Mouse (Mus musculus): ENCODE measurements at regions not wholly inside any gene's neighbourhood (a gene's known extent, or its start where the extent isn't known, plus 50 kb on each side); places are given as distances from the start of the nearest gene placed in this dataset.

DNA sequence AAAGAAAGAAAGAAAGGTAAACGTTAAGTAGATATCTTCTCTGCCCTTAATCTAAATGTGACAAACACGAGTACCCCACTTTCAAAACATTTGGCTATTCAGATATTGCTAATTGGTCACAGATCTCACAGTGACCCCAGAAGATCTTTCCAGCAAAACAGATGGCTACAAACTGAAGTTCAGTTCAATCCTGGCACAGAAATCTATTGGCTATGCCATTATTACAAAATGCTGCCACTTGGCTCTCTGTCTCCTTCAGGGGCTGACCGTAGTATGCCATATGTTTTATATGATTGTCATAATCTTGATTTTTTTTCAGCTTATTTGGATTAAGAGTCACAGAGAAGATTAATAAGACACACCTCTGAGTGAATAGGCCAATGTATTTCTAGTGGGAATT lies 873.2 kb downstream of the Slc22a22 start:
- H3K36me3 ChIP-seq (ENCODE audit: control insufficient read depth, insufficient read depth, low read length), result no peaks in the 10 kb centered on the region
- H3K9me3 ChIP-seq (replicated peaks; ENCODE audit: control insufficient read depth, low read length), result no peaks in the 10 kb centered on the region
- no peak for ATAC-seq (replicated peaks; ENCODE audit: insufficient number of reproducible peaks, low FRiP score, low TSS enrichment)
- H3K4me1 ChIP-seq (ENCODE audit: control insufficient read depth, insufficient read depth, low read length), result no peaks in the 10 kb centered on the region
- H3K4me3 ChIP-seq (ENCODE audit: low read depth, low read length), result no peak overlapping the region
- 81% methylated on average over 3 of the region's 3 CpGs for WGBS (ENCODE audit: insufficient replicate concordance)
- H3K27ac ChIP-seq (ENCODE audit: low read depth, low read length), result no peak overlapping the region
- no peaks in the 10 kb centered on the region for H3K27me3 ChIP-seq (ENCODE audit: control insufficient read depth, insufficient read depth, low read length)
- no peak overlapping the region for H3K4me2 ChIP-seq
- H3K9ac ChIP-seq (ENCODE audit: low read depth, low read length), result no peak overlapping the region

DNA sequence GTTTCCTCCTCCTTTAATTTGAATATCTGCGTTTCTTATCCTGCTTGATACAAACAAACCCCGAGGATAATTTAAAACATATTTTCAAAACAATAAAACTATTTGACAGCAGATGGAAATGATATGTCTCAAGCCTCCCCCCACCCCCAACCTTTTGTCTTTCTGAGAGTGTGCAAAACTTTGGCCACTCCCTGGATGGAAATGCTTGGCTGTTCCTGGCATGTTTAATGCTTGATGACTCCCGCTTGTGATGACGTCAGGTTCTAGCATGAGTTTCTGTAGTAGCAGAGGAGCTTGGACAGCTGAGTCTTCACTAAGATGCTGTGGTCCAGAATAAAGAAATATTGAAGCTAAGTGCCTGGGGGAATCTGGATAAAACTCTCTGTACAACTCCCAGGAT lies 884.8 kb downstream of the Slc22a22 start:
- H3K4me3 ChIP-seq (ENCODE audit: low read depth, low read length), result no peak overlapping the region
- WGBS (ENCODE audit: insufficient replicate concordance), result 84% methylated on average over 4 of the region's 4 CpGs
- H3K36me3 ChIP-seq (ENCODE audit: control insufficient read depth, insufficient read depth, low read length), result no peaks in the 10 kb centered on the region
- H3K4me2 ChIP-seq, result no peak overlapping the region
- H3K9me3 ChIP-seq (replicated peaks; ENCODE audit: control insufficient read depth, low read length), result no peaks in the 10 kb centered on the region
- no peak overlapping the region for H3K9ac ChIP-seq (ENCODE audit: low read depth, low read length)
- no peaks in the 10 kb centered on the region for H3K4me1 ChIP-seq (ENCODE audit: control insufficient read depth, insufficient read depth, low read length)
- no peak overlapping the region for H3K27ac ChIP-seq (ENCODE audit: low read depth, low read length)
- no peaks in the 10 kb centered on the region for H3K27me3 ChIP-seq (ENCODE audit: control insufficient read depth, insufficient read depth, low read length)
- no peak for ATAC-seq (replicated peaks; ENCODE audit: insufficient number of reproducible peaks, low FRiP score, low TSS enrichment)

DNA sequence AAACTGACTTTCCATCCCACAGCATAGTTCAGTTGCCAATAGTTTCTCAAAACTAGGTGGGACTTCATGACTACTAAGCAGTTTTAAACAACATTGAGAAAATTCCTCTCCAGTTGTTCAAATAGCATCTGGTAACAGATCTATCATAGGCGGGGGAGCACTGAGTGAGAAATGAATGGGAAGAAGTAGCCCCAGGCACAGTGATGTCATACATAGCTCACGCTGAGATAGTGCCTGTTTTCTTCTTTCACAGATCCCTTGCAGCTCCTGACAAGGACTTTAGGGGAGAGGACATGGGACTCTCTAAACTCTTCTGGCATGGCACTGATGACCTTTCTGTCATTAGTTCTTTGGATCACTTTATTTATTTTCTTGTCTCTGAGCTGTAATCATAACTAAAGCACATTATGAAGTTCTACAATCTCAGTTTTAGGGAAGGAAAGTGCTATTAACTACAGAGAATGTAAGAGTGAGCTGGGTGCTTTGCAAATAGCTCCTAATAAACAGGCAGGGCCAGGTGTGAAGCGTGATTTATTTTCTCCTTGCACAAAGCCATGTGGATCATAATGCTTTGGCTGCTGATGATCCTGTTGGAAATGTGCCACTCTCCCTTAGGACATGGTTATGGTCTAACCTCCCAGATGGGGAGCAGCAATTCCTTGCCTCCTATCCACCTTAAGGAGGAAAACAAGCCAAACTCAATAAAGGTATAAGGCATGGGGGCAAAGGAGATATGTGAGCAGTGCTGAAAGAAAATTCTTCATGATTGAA lies 896.5 kb downstream of the Slc22a22 start:
- Histone ChIP-seq H3K4me1 (ENCODE audit: control insufficient read depth, insufficient read depth, low read length) (no peaks in the 10 kb centered on the region), H3K27me3 (ENCODE audit: control insufficient read depth, insufficient read depth, low read length) (no peaks in the 10 kb centered on the region), H3K4me3 (ENCODE audit: low read depth, low read length) (no peak overlapping the region), H3K9me3 (replicated peaks; ENCODE audit: control insufficient read depth, low read length) (no peaks in the 10 kb centered on the region), H3K36me3 (ENCODE audit: control insufficient read depth, insufficient read depth, low read length) (no peaks in the 10 kb centered on the region), H3K4me2 (no peak overlapping the region), H3K27ac (ENCODE audit: low read depth, low read length) (no peak overlapping the region), H3K9ac (ENCODE audit: low read depth, low read length) (no peak overlapping the region)
- ATAC-seq (replicated peaks; ENCODE audit: insufficient number of reproducible peaks, low FRiP score, low TSS enrichment), result no peak
- WGBS (ENCODE audit: insufficient replicate concordance), result 48% methylated on average over 3 of the region's 3 CpGs

DNA sequence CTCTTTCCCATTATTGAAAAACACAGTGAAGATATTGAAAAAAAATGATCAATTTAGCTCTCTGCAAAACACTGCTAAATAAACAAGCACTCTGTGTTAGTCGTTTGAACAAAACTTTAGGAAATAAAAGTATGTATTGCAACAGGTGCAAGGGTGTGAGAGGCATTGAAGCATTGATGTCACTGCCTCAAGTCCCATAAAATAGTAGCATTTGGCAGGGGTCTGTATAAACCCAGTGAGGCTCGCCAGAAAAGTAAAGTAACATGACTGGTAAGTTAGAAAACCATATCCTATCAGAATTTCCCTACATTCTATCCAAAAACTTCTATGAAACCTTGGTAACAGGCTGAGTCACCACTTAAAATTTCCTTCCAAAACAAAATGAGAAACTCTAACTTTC lies 914.2 kb downstream of the Slc22a22 start:
- no peaks in the 10 kb centered on the region for H3K27me3 ChIP-seq (ENCODE audit: control insufficient read depth, insufficient read depth, low read length)
- no peaks in the 10 kb centered on the region for H3K36me3 ChIP-seq (ENCODE audit: control insufficient read depth, insufficient read depth, low read length)
- H3K4me3 ChIP-seq (ENCODE audit: low read depth, low read length), result no peak overlapping the region
- no peak overlapping the region for H3K4me2 ChIP-seq
- no peaks in the 10 kb centered on the region for H3K4me1 ChIP-seq (ENCODE audit: control insufficient read depth, insufficient read depth, low read length)
- no peaks in the 10 kb centered on the region for H3K9me3 ChIP-seq (replicated peaks; ENCODE audit: control insufficient read depth, low read length)
- ATAC-seq (replicated peaks; ENCODE audit: insufficient number of reproducible peaks, low FRiP score, low TSS enrichment), result no peak
- WGBS (ENCODE audit: insufficient replicate concordance), result 64% methylated on average over 2 of the region's 2 CpGs
- no peak overlapping the region for H3K27ac ChIP-seq (ENCODE audit: low read depth, low read length)
- no peak overlapping the region for H3K9ac ChIP-seq (ENCODE audit: low read depth, low read length)

DNA sequence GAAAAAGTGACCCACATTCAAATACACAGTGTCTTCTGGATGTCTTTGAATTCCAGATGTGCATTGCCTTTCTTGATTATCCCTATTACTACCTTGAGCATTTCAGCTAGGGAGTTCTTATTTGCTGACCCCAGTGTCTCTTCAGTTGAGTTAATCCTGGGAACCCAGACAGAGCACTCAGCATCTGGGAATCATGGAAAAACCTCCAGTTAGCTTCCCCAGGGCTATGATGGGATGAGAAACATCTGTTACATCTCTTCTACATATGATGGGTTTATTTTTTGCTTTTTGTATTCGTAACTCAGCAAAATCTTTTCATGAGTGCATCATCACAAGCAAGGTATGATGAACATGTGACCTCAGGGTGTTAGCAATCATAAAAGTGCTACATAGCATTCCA lies 914.6 kb downstream of the Slc22a22 start:
- Histone ChIP-seq H3K36me3 (ENCODE audit: control insufficient read depth, insufficient read depth, low read length) (no peaks in the 10 kb centered on the region), H3K27me3 (ENCODE audit: control insufficient read depth, insufficient read depth, low read length) (no peaks in the 10 kb centered on the region), H3K4me2 (no peak overlapping the region), H3K4me3 (ENCODE audit: low read depth, low read length) (no peak overlapping the region), H3K9ac (ENCODE audit: low read depth, low read length) (no peak overlapping the region), H3K4me1 (ENCODE audit: control insufficient read depth, insufficient read depth, low read length) (no peaks in the 10 kb centered on the region), H3K9me3 (replicated peaks; ENCODE audit: control insufficient read depth, low read length) (no peaks in the 10 kb centered on the region), H3K27ac (ENCODE audit: low read depth, low read length) (no peak overlapping the region)
- 63% methylated on average over 1 of the region's 1 CpGs for WGBS (ENCODE audit: insufficient replicate concordance)
- no peak for ATAC-seq (replicated peaks; ENCODE audit: insufficient number of reproducible peaks, low FRiP score, low TSS enrichment)

DNA sequence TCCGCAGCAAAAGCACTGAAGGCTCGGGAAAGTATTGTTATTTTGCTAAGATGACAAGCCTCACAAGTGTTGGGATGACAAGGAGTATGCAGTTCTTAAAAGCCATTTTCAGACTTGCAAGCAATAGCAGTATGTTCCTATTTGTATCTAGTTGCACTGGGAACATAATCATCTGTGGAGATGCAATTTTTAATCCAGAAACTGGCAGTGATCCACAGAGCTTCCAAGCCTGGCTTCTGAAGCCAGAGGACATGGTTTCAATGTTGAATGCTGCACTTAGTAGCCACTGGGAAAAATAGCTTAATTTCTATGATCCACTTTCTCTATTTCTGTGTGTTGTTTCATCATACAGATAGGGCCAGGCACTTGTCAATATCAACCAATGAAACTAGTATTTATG lies 915.3 kb downstream of the Slc22a22 start:
- ATAC-seq (replicated peaks; ENCODE audit: insufficient number of reproducible peaks, low FRiP score, low TSS enrichment), result no peak
- no peak overlapping the region for H3K4me3 ChIP-seq (ENCODE audit: low read depth, low read length)
- H3K9ac ChIP-seq (ENCODE audit: low read depth, low read length), result no peak overlapping the region
- no peaks in the 10 kb centered on the region for H3K36me3 ChIP-seq (ENCODE audit: control insufficient read depth, insufficient read depth, low read length)
- H3K27me3 ChIP-seq (ENCODE audit: control insufficient read depth, insufficient read depth, low read length), result no peaks in the 10 kb centered on the region
- no peak overlapping the region for H3K4me2 ChIP-seq
- H3K27ac ChIP-seq (ENCODE audit: low read depth, low read length), result no peak overlapping the region
- no peaks in the 10 kb centered on the region for H3K4me1 ChIP-seq (ENCODE audit: control insufficient read depth, insufficient read depth, low read length)
- WGBS (ENCODE audit: insufficient replicate concordance), result 82% methylated on average over 2 of the region's 2 CpGs
- H3K9me3 ChIP-seq (replicated peaks; ENCODE audit: control insufficient read depth, low read length), result no peaks in the 10 kb centered on the region

DNA sequence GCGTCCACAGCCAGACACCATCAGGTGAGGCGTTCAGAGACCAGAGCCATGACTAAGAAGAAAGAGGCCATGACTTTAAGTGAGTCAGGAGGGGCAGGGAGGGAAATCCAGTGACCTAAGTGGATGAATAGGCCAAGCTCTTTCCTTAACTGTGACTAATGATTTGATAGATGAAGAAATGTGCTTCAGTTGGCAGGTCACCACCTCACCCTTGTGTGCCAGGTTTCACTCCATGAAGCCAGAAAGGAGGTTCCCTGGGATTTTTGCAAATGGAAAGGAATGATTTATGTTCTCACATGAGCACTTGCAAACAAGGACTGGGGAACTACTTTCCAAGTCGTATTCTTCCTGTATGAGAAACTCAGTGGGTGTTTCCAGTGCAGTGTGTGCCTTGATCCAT lies 923.0 kb downstream of the Slc22a22 start:
- WGBS (ENCODE audit: insufficient replicate concordance), result 66% methylated on average over 3 of the region's 3 CpGs
- H3K9ac ChIP-seq (ENCODE audit: low read depth, low read length), result no peak overlapping the region
- no peaks in the 10 kb centered on the region for H3K27me3 ChIP-seq (ENCODE audit: control insufficient read depth, insufficient read depth, low read length)
- no peak overlapping the region for H3K27ac ChIP-seq (ENCODE audit: low read depth, low read length)
- no peak overlapping the region for H3K4me3 ChIP-seq (ENCODE audit: low read depth, low read length)
- no peaks in the 10 kb centered on the region for H3K36me3 ChIP-seq (ENCODE audit: control insufficient read depth, insufficient read depth, low read length)
- ATAC-seq (replicated peaks; ENCODE audit: insufficient number of reproducible peaks, low FRiP score, low TSS enrichment), result no peak
- no peaks in the 10 kb centered on the region for H3K4me1 ChIP-seq (ENCODE audit: control insufficient read depth, insufficient read depth, low read length)
- H3K4me2 ChIP-seq, result no peak overlapping the region
- no peaks in the 10 kb centered on the region for H3K9me3 ChIP-seq (replicated peaks; ENCODE audit: control insufficient read depth, low read length)

DNA sequence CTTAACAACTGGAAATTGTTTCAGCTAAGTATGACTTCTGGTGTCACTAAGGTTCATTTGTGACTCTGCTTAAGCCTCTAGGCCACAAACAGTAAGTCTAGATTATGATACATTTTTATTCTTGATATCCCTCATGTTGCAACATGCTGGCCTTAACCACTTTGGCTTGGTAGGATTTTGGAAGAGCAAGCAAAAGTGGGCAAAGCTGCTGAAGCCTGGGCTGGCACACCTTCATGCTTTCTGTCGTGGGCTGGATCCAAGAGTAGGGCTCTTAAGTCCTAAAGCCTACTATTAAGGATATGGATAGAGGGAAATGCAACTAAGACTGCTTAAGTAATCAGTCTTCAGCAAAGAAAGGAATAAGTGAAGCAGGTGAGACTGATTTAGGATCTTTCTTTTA lies 923.6 kb downstream of the Slc22a22 start:
- 58% methylated on average over 1 of the region's 1 CpGs for WGBS (ENCODE audit: insufficient replicate concordance)
- no peaks in the 10 kb centered on the region for H3K9me3 ChIP-seq (replicated peaks; ENCODE audit: control insufficient read depth, low read length)
- H3K4me2 ChIP-seq, result no peak overlapping the region
- no peaks in the 10 kb centered on the region for H3K4me1 ChIP-seq (ENCODE audit: control insufficient read depth, insufficient read depth, low read length)
- no peak for ATAC-seq (replicated peaks; ENCODE audit: insufficient number of reproducible peaks, low FRiP score, low TSS enrichment)
- H3K27ac ChIP-seq (ENCODE audit: low read depth, low read length), result no peak overlapping the region
- H3K27me3 ChIP-seq (ENCODE audit: control insufficient read depth, insufficient read depth, low read length), result no peaks in the 10 kb centered on the region
- no peak overlapping the region for H3K4me3 ChIP-seq (ENCODE audit: low read depth, low read length)
- no peak overlapping the region for H3K9ac ChIP-seq (ENCODE audit: low read depth, low read length)
- H3K36me3 ChIP-seq (ENCODE audit: control insufficient read depth, insufficient read depth, low read length), result no peaks in the 10 kb centered on the region

DNA sequence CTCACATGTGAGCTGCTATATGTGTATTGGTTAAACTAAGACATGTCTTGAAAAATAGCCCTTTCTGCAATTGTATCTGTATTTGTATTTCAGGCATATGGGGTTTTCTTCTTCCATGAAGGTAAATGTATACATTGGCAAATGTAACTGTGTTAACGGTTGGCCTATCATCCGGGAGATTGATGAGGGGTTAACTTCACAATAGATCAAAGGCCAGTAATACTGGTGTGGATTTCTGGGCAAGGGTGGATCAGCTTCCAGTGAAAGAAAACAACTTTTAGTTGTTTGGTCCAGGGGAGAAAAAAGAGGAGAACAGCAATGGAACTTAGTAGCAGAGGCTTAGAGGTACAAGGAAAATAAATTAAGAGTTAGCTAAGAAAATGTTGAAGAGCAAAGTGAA lies 945.9 kb downstream of the Slc22a22 start:
- Histone ChIP-seq H3K4me2 (no peak overlapping the region), H3K4me3 (ENCODE audit: low read depth, low read length) (no peak overlapping the region), H3K36me3 (ENCODE audit: control insufficient read depth, insufficient read depth, low read length) (no peaks in the 10 kb centered on the region), H3K4me1 (ENCODE audit: control insufficient read depth, insufficient read depth, low read length) (no peaks in the 10 kb centered on the region), H3K9ac (ENCODE audit: low read depth, low read length) (no peak overlapping the region), H3K27ac (ENCODE audit: low read depth, low read length) (no peak overlapping the region), H3K27me3 (ENCODE audit: control insufficient read depth, insufficient read depth, low read length) (no peaks in the 10 kb centered on the region), H3K9me3 (replicated peaks; ENCODE audit: control insufficient read depth, low read length) (no peaks in the 10 kb centered on the region)
- no peak for ATAC-seq (replicated peaks; ENCODE audit: insufficient number of reproducible peaks, low FRiP score, low TSS enrichment)
- 50% methylated on average over 2 of the region's 2 CpGs for WGBS (ENCODE audit: insufficient replicate concordance)

Measured in heart, embryonic 11.5 days (tissue).